Mouse (Mus musculus) heart, embryonic 12.5 days (tissue): ENCODE results near the gene Gm21256. TPM values are rescaled to one million over a fixed set of nuclear protein-coding genes. Genes with fewer than 3 reads are reported as not detected.
"Not testable (repeated sequence)": the region's sequence is repeated elsewhere in the genome, so short reads cannot be mapped to it uniquely, and the experiment has no call there.

Experiments
- ATAC-seq: fragments of 200-750 bp; cut with Nextera tagmentation; 2 replicates; pipeline ENCODE4 v1.8.0; 2017; ENCODE audit warnings: moderate TSS enrichment, moderate library complexity; ENCODE audit not compliant: insufficient number of reproducible peaks, low FRiP score
- H3K27ac ChIP-seq: fragments of 300-500 bp; sonication (generic); 2 replicates; pipeline ENCODE4 v1.5.1; 2016; ENCODE audit warnings: mild to moderate bottlenecking, moderate library complexity; ENCODE audit not compliant: poor library complexity, severe bottlenecking
- H3K27me3 ChIP-seq: fragments of 300-500 bp; sonication (generic); replicated peaks from 2 replicates; pipeline ENCODE4 v1.6.1; 2016; ENCODE audit warnings: mild to moderate bottlenecking, moderate library complexity
- H3K36me3 ChIP-seq: fragments of 300-500 bp; sonication (generic); 2 replicates; pipeline ENCODE4 v1.6.1; 2016; ENCODE audit warnings: mild to moderate bottlenecking, moderate library complexity
- H3K4me1 ChIP-seq: fragments of 300-500 bp; sonication (generic); replicated peaks from 2 replicates; pipeline ENCODE4 v1.6.1; 2016; ENCODE audit warnings: mild to moderate bottlenecking
- H3K4me2 ChIP-seq: fragments of 300-500 bp; sonication (generic); 2 replicates; pipeline ENCODE4 v1.6.1; 2016; ENCODE audit warnings: mild to moderate bottlenecking, moderate library complexity
- H3K4me3 ChIP-seq: fragments of 300-500 bp; sonication (generic); 2 replicates; pipeline ENCODE4 v1.5.1; 2016; ENCODE audit warnings: mild to moderate bottlenecking
- H3K9ac ChIP-seq: fragments of 300-500 bp; sonication (generic); 2 replicates; pipeline ENCODE4 v1.6.1; 2016; ENCODE audit warnings: mild to moderate bottlenecking, moderate library complexity
- H3K9me3 ChIP-seq: fragments of 300-500 bp; sonication (generic); replicated peaks from 2 replicates; pipeline ENCODE4 v1.6.1; 2016; ENCODE audit warnings: mild to moderate bottlenecking, moderate library complexity
- WGBS: fragments of 180-500 bp; shearing (Covaris S2); methylation state at CpG from one replicate; pipeline ENCODE4 v1.1.7; 2016; 5-methylcytosine and 5-hydroxymethylcytosine counted together
- polyA plus RNA-seq: library from polyadenylated mRNA; unstranded; fragments of >200 nt; fragmentation: Nextera tagmentation; extraction: Ambion mirVana; gene quantifications from 2 replicates; pipeline ENCODE4 v1.2.1, GENCODE M21; 2016

Gene Gm21256
- not detected in 2 replicates for polyA plus RNA-seq

GRCm38 (mm10) chrY:47450660-47451059, at the start of gene Gm21256:
Gm21256 (plus strand) TSS chrY:47450960.
- H3K36me3 ChIP-seq, ATAC-seq, H3K4me1 ChIP-seq, H3K9ac ChIP-seq, H3K9me3 ChIP-seq, H3K27me3 ChIP-seq, H3K4me3 ChIP-seq, H3K4me2 ChIP-seq, H3K27ac ChIP-seq: not testable (repeated sequence)
- WGBS: no CpG with 5 or more reads among the region's 7 CpGs

Other genes starting within 250 kb of the Gm21256 start
- gene Gm21170, start 240.1 kb downstream of the Gm21256 start, polyA plus RNA-seq: not detected in 2 replicates